Mouse (Mus musculus) limb, embryonic 15.5 days (tissue): ENCODE measurements around the gene Mxd4. TPM values are rescaled to one million over a fixed set of nuclear protein-coding genes. Genes with fewer than 3 reads are reported as not detected.

Source experiments
- ATAC-seq: fragments of 200-750 bp; cut with Nextera tagmentation; 2 replicates; pipeline ENCODE4 v1.8.0; 2017; ENCODE audit warnings: low read depth, moderate TSS enrichment; ENCODE audit not compliant: insufficient number of reproducible peaks, low FRiP score, low TSS enrichment
- H3K27ac ChIP-seq: fragments of 300-500 bp; sonication (generic); 2 replicates; pipeline ENCODE4 v1.5.1; 2015; ENCODE audit warnings: moderate library complexity, mild to moderate bottlenecking, inconsistent platforms
- H3K27me3 ChIP-seq: fragments of 300-500 bp; sonication (generic); 2 replicates; pipeline ENCODE4 v1.6.1; 2015; ENCODE audit warnings: inconsistent platforms
- H3K36me3 ChIP-seq: fragments of 300-500 bp; sonication (generic); 2 replicates; pipeline ENCODE4 v1.6.1; 2015; ENCODE audit warnings: inconsistent platforms
- H3K4me1 ChIP-seq: fragments of 300-500 bp; sonication (generic); 2 replicates; pipeline ENCODE4 v1.6.1; 2015; ENCODE audit warnings: inconsistent platforms
- H3K4me2 ChIP-seq: fragments of 300-500 bp; sonication (generic); 2 replicates; pipeline ENCODE4 v1.6.1; 2015; ENCODE audit warnings: mild to moderate bottlenecking, inconsistent platforms
- H3K4me3 ChIP-seq: fragments of 300-500 bp; sonication (generic); 2 replicates; pipeline ENCODE4 v1.5.1; 2015; ENCODE audit warnings: mild to moderate bottlenecking, inconsistent platforms
- H3K9ac ChIP-seq: fragments of 300-500 bp; sonication (generic); 2 replicates; pipeline ENCODE4 v1.6.1; 2015; ENCODE audit warnings: inconsistent platforms
- H3K9me3 ChIP-seq: fragments of 300-500 bp; sonication (generic); 2 replicates; pipeline ENCODE4 v1.6.1; 2016; ENCODE audit warnings: inconsistent platforms
- WGBS: fragments of 180-500 bp; shearing (Covaris S2); methylation state at CpG from one replicate; pipeline ENCODE4 v1.1.7; 2015; 5-methylcytosine and 5-hydroxymethylcytosine counted together
- polyA plus RNA-seq: library from polyadenylated mRNA; unstranded; fragments of >200 nt; fragmentation: Nextera tagmentation; extraction: Ambion mirVana; gene quantifications from 2 replicates; pipeline ENCODE4 v1.2.1, GENCODE M21; 2015

Mxd4 gene
- polyA plus RNA-seq, 1 experiment from 2014 or later = 42.4 TPM

- Histone ChIP-seq H3K9ac (no peak overlapping the region), H3K4me2 (no peak overlapping the region), H3K4me1 (no peaks in the 10 kb centered on the region), H3K36me3 (no peaks in the 10 kb centered on the region), H3K27me3 (no peaks in the 10 kb centered on the region), H3K27ac (no peak overlapping the region), H3K9me3 (no peaks in the 10 kb centered on the region), H3K4me3 (no peak overlapping the region)
- ATAC-seq = 0 out of 2 replicates have a peak, but pooled peaks have one; percentile 7
- whole genome bisulfite sequencing = 95% methylated on average over 12 of the region's 12 CpGs
Measured at GRCm38 (mm10) chr5:34195786-34196185, 8.3 kb upstream of the Mxd4 start.

DNA sequence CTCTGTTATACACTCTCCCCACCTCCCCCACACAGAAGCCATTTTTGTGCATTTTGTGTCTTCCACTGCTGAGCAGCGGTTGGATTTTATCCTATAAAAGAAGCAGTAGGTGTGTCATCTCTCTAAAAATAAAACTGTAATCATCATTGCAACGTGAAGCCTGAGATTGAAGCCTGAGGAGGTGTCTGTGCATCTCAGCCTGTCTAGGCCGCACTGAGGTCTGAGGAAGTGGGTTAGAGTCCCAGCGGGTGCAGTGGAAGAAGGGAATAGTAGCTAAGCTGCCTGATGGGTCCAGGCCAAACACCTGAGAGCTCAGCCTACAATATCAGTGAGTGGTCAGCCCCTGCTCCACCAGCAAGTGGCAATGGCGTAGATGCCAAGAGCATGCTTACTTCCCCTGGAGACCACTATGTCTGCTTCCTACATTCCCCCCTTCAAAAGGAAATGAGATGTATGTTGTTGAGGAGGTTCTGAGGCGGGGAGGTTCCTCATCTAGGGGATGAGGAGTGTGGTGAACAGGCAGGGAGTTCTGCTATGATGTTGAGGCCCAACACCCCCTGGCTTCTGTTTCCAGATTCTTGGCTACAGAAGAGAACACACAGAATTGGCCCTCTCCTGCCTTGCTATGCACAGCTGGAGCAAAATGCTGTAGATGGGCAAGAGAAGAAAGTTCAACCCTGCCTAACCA is 7.6 kb upstream of the Mxd4 start:
- 72% methylated on average over 6 of the region's 6 CpGs for WGBS
- no peak overlapping the region for H3K4me3 ChIP-seq
- no peaks in the 10 kb centered on the region for H3K9me3 ChIP-seq
- H3K4me1 ChIP-seq = no peaks in the 10 kb centered on the region
- H3K27me3 ChIP-seq = no peaks in the 10 kb centered on the region
- no peak overlapping the region for H3K4me2 ChIP-seq
- H3K9ac ChIP-seq = no peak overlapping the region
- no peak overlapping the region for H3K27ac ChIP-seq
- ATAC-seq = no peak
- H3K36me3 ChIP-seq = no peaks in the 10 kb centered on the region

DNA sequence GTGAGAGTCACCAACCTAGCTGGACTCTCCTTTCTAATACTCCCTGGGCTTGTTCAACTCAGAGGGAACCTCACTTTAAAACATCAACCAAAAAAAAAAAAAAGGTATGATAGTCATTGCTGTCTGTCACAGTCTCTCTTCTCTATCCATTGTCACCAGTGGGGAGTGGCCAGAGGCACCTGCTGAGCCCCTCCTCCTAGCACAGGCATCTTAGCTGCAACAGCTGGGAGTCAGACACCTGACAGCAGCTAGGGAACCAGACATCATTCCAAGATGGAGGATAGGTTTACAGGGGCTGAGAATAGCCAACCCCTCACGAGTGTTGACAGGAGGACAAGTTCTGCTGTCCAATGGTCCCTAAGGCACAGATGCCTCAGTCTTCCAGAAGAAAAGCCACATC is 6.9 kb upstream of the Mxd4 start:
- Histone ChIP-seq H3K4me2 (no peak overlapping the region), H3K27me3 (no peaks in the 10 kb centered on the region), H3K9me3 (no peaks in the 10 kb centered on the region), H3K9ac (no peak overlapping the region), H3K4me3 (no peak overlapping the region), H3K4me1 (peaks cover under 1% of the 10 kb centered on the region; the same call in 1 of the 2 replicates), H3K36me3 (no peaks in the 10 kb centered on the region), H3K27ac (no peak overlapping the region)
- ATAC-seq = no peak
- 57% methylated on average over 1 of the region's 1 CpGs for WGBS

DNA sequence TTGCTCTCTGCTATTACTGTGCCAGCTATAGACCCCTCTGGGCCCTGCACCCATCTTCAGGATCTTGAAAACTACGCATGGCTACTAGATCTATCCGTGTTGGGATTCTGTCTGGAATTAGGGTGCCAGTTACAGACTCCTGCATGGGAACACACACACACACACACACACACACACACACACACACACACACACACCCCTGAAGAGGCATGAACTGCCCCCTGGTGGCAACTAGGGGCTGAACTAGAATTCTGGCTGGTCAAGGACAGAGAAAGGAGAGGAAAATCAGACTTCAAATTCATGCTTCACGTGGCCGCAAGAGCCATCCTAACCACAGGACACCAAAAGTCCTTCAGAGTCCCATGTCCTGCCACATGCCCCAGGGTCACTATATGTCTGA is 4.3 kb upstream of the Mxd4 start:
- ATAC-seq = no peak
- WGBS = 85% methylated on average over 4 of the region's 4 CpGs
- no peaks in the 10 kb centered on the region for H3K36me3 ChIP-seq
- H3K27ac ChIP-seq = no peak overlapping the region
- H3K4me3 ChIP-seq = no peak overlapping the region
- no peak overlapping the region for H3K9ac ChIP-seq
- peaks cover 14% of the 10 kb centered on the region; the same call in 1 of the 2 replicates for H3K4me1 ChIP-seq
- H3K9me3 ChIP-seq = no peaks in the 10 kb centered on the region
- H3K27me3 ChIP-seq = no peaks in the 10 kb centered on the region
- H3K4me2 ChIP-seq = no peak overlapping the region

GRCm38 (mm10) chr5:34191021-34191420 is 3.5 kb upstream of the Mxd4 start:
- no peaks in the 10 kb centered on the region for H3K36me3 ChIP-seq
- no peak overlapping the region for H3K9ac ChIP-seq
- peaks cover 22% of the 10 kb centered on the region for H3K4me1 ChIP-seq
- H3K4me3 ChIP-seq = no peak overlapping the region
- no peak overlapping the region for H3K27ac ChIP-seq
- no peak overlapping the region for H3K4me2 ChIP-seq
- H3K9me3 ChIP-seq = no peaks in the 10 kb centered on the region
- no peak for ATAC-seq
- no peaks in the 10 kb centered on the region for H3K27me3 ChIP-seq
- 53% methylated on average over 4 of the region's 4 CpGs for WGBS

DNA sequence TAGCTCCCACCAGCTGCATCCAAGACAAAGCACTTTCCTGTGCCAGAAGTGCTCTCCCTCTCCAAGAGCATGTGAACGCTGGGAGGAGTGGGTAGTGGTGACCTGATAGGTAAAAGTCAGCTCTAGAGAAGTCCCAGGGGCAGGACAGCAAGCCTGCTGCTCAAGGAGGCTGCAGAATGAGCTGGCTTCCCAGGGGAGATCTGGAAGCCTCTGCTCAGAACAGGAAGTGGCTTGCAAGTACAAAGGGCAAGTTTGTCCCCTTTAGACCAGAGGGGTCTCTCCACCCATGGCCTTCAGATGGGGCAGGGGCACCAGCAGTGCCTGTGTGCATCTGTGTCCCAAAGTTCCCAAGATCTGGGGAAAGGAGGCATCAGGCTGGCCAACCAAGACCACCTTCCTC is 2.0 kb upstream of the Mxd4 start:
- ATAC-seq = no peak
- Histone ChIP-seq H3K27me3 (no peaks in the 10 kb centered on the region), H3K9ac (no peak overlapping the region), H3K4me1 (peaks cover 37% of the 10 kb centered on the region), H3K36me3 (no peaks in the 10 kb centered on the region; the same call in 1 of the 2 replicates), H3K4me2 (no peak overlapping the region), H3K27ac (no peak overlapping the region), H3K4me3 (no peak overlapping the region), H3K9me3 (no peaks in the 10 kb centered on the region)
- WGBS = 65% methylated on average over 1 of the region's 1 CpGs

- WGBS = 58% methylated on average over 2 of the region's 2 CpGs
- Histone ChIP-seq H3K27me3 (no peaks in the 10 kb centered on the region), H3K27ac (no peak overlapping the region), H3K9ac (no peak overlapping the region), H3K4me1 (peaks cover 44% of the 10 kb centered on the region), H3K9me3 (no peaks in the 10 kb centered on the region), H3K36me3 (no peaks in the 10 kb centered on the region; the same call in 1 of the 2 replicates), H3K4me2 (peak overlapping the region; percentile 74), H3K4me3 (peak overlapping the region; percentile 97; the same call in 1 of the 2 replicates)
- ATAC-seq = no peak
Measured at GRCm38 (mm10) chr5:34188856-34189255, 1.3 kb upstream of the Mxd4 start.

GRCm38 (mm10) chr5:34186961-34187391 is 544 bp downstream of the Mxd4 start:
- Histone ChIP-seq H3K4me2 (peak overlapping the region; percentile 74), H3K9me3 (no peaks in the 10 kb centered on the region), H3K4me1 (peaks cover 59% of the 10 kb centered on the region), H3K36me3 (peaks cover 11% of the 10 kb centered on the region), H3K9ac (peak overlapping the region; percentile 87), H3K27me3 (no peaks in the 10 kb centered on the region), H3K4me3 (peak overlapping the region; percentile 97), H3K27ac (peak overlapping the region; percentile 96)
- under 1% methylated on average over 42 of the region's 46 CpGs for WGBS
- ATAC-seq = peak; percentile 1; the same call in 1 of the 2 replicates

GRCm38 (mm10) chr5:34186391-34186790 is 1.1 kb downstream of the Mxd4 start:
- H3K4me2 ChIP-seq = peak overlapping the region; percentile 74
- peaks cover 63% of the 10 kb centered on the region for H3K4me1 ChIP-seq
- no peaks in the 10 kb centered on the region for H3K9me3 ChIP-seq
- H3K27ac ChIP-seq = peak overlapping the region; percentile 96
- H3K27me3 ChIP-seq = no peaks in the 10 kb centered on the region
- 39% methylated on average over 2 of the region's 2 CpGs for WGBS
- H3K9ac ChIP-seq = peak overlapping the region; percentile 87
- H3K4me3 ChIP-seq = peak overlapping the region; percentile 97
- peaks cover 17% of the 10 kb centered on the region for H3K36me3 ChIP-seq
- ATAC-seq = no peak

GRCm38 (mm10) chr5:34185791-34186190 is 1.7 kb downstream of the Mxd4 start:
- H3K9ac ChIP-seq = peak overlapping the region; percentile 87; the same call in 1 of the 2 replicates
- H3K36me3 ChIP-seq = peaks cover 23% of the 10 kb centered on the region
- no peak for ATAC-seq
- H3K4me3 ChIP-seq = peak overlapping the region; percentile 97
- peak overlapping the region; percentile 96; the same call in 1 of the 2 replicates for H3K27ac ChIP-seq
- peak overlapping the region; percentile 74 for H3K4me2 ChIP-seq
- H3K4me1 ChIP-seq = peaks cover 63% of the 10 kb centered on the region
- H3K9me3 ChIP-seq = no peaks in the 10 kb centered on the region
- no peaks in the 10 kb centered on the region for H3K27me3 ChIP-seq

DNA sequence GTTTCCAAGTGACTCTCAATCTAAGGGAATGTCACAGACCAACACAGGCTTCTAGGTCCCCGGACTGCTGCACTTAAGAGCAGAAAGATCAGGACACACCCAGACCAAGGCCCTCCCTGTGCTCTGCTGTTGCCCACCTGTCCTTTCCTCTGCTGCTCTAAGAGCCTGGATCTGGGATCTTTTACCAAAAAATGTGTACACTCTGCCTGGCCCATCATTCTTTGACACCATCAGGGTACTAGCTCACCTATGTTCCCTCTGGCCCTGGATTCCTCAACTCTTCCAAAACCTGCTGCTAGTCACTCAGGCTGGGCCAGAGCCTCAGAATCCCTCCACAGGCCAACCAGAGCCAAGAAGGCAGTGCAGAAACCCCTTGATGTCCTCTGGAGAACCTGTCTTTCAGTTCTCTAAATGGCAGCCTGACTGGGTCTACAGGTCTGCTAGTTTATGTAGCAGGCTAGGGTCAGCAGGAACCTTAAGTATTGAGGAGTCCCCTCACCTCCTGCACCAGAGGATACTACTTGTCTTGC is 2.4 kb downstream of the Mxd4 start:
- no peak for ATAC-seq
- Histone ChIP-seq H3K9ac (no peak overlapping the region), H3K4me1 (peaks cover 63% of the 10 kb centered on the region), H3K27me3 (no peaks in the 10 kb centered on the region), H3K36me3 (peaks cover 27% of the 10 kb centered on the region), H3K4me3 (peak overlapping the region; percentile 97; the same call in 1 of the 2 replicates), H3K9me3 (no peaks in the 10 kb centered on the region), H3K4me2 (peak overlapping the region; percentile 74; the same call in 1 of the 2 replicates), H3K27ac (no peak overlapping the region; the same call in 1 of the 2 replicates)
- WGBS = 95% methylated on average over 1 of the region's 1 CpGs

DNA sequence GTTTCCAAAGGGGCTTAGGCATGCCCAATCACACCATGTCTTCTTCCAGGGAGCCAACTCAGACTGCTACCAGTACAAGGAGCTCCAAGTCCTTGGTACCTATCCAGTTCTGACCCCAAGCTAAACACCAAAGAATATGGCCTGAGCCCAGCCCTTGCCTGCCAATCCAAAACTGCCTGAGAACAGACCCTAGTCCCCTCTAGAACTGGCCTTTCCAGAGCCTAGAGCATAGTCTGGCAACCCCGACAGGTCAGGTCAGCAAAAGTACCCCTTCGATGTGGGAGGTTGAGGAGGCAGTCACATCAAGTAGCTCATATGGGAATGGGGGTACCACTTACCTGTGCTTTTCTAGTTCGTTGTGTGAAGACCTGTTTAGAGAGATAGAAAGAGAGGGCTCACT is 3.5 kb downstream of the Mxd4 start:
- Histone ChIP-seq H3K9me3 (no peaks in the 10 kb centered on the region), H3K9ac (no peak overlapping the region), H3K27ac (no peak overlapping the region), H3K4me2 (no peak overlapping the region), H3K4me3 (no peak overlapping the region), H3K4me1 (peaks cover 57% of the 10 kb centered on the region), H3K36me3 (peaks cover 38% of the 10 kb centered on the region), H3K27me3 (no peaks in the 10 kb centered on the region)
- WGBS = 85% methylated on average over 3 of the region's 3 CpGs
- no peak for ATAC-seq
